Mouse (Mus musculus): ENCODE data around the gene Ptpa. TPM values are rescaled to one million over a fixed set of nuclear protein-coding genes. Genes with fewer than 3 reads are reported as not detected.
A peak's percentile ranks its signal among the peaks of the same experiment; 100 is the strongest.
"Not testable (repeated sequence)": the region's sequence is repeated elsewhere in the genome, so short reads cannot be mapped to it uniquely, and the experiment has no call there.

Gene Ptpa
- polyA plus RNA-seq, 1 experiment from 2014 or later: 126 TPM

DNA sequence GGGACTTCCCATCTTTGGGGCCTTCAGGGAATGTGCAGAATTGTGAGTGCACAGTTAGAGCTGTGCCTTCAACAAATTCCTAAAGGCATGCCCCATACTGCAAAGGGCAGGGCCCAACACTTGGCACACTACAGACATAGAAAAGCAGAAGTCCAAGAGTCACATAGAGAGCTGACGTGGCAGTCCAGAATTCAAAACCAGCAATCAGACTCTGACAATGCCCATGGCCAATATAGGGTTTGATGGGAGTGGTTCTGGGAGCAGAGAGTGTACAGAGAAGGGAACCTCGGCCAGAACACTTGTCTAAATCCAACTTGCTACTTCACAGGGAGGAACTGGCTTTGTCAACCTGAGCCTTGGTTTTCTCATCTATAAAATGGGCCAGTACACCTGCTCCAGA, 8.6 kb upstream of the Ptpa start:
- Histone ChIP-seq H3K9ac (no peak overlapping the region), H3K36me3 (peaks cover 91% of the 10 kb centered on the region), H3K27me3 (no peaks in the 10 kb centered on the region), H3K27ac (replicated peaks) (no peak overlapping the region), H3K4me2 (no peak overlapping the region), H3K4me1 (replicated peaks) (no peaks in the 10 kb centered on the region; the same call in 1 of the 2 replicates), H3K9me3 (no peaks in the 10 kb centered on the region), H3K4me3 (no peak overlapping the region)
- 89% methylated on average over 2 of the region's 2 CpGs for WGBS
- no peak for ATAC-seq (ENCODE audit: low read depth)

DNA sequence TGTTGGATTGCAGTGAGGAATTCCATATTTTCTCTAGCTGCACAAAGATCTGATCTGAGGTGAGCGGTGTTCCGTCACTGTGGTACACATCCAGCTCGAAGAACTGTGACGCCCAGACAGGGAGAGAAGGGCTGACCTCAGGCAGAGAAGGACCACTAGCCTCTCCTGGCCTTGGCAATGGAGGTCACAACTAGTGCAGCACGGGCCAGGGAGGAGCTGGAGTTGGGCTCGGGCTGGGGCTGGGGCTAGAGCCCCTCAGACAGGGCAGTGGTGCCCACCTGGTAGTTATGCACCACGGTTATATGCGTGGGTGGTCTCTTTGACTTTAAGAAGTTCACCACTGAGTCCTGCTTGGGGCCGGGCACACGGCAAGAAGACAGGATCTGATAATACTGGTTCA, 8.1 kb upstream of the Ptpa start:
- Histone ChIP-seq H3K4me1 (replicated peaks) (peaks cover 4% of the 10 kb centered on the region; the same call in 1 of the 2 replicates), H3K27ac (replicated peaks) (no peak overlapping the region), H3K4me3 (no peak overlapping the region), H3K9me3 (no peaks in the 10 kb centered on the region), H3K9ac (no peak overlapping the region), H3K4me2 (no peak overlapping the region), H3K27me3 (no peaks in the 10 kb centered on the region), H3K36me3 (peaks cover 89% of the 10 kb centered on the region)
- ATAC-seq (ENCODE audit: low read depth): no peak
- WGBS: 93% methylated on average over 10 of the region's 10 CpGs

DNA sequence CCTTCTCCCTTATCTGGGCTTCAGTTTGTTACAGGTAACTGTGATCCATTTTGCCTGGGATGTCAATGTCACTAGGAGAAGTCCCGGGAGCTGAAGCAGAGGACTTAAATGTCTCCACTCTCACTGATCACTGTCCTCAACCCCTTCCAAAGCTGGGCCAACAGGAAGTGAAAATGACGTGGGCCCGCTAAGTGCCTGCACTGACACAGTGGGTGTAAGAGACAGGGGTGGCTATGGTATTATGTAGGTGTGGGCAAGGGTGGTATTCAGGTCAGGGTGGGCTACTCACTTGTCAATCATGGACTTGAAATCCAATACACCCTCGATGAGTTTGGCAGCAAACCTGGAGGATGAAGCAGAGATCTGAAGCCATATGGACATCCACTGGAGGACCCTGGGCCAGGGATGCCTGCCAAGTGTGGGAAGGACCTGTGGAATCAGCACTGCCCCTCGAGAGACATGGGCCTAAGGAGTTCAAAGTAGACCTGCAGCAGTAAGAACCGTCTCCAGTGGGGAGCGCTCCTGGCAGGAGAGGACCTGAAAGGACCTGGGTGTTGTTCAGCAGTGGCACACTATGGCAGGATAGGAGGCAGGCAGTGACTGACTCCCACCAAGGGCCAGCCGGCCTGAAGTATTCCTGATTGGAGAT, 7.3 kb upstream of the Ptpa start:
- H3K4me2 ChIP-seq: no peak overlapping the region
- no peaks in the 10 kb centered on the region for H3K9me3 ChIP-seq
- H3K9ac ChIP-seq: no peak overlapping the region
- H3K36me3 ChIP-seq: peaks cover 81% of the 10 kb centered on the region
- WGBS: 92% methylated on average over 8 of the region's 8 CpGs
- H3K4me1 ChIP-seq (replicated peaks): peaks cover 12% of the 10 kb centered on the region
- no peaks in the 10 kb centered on the region for H3K27me3 ChIP-seq
- no peak overlapping the region for H3K27ac ChIP-seq (replicated peaks)
- no peak for ATAC-seq (ENCODE audit: low read depth)
- H3K4me3 ChIP-seq: no peak overlapping the region

GRCm38 (mm10) chr2:30409454-30410176, 6.2 kb upstream of the Ptpa start:
- Histone ChIP-seq H3K4me1 (replicated peaks) (peaks cover 23% of the 10 kb centered on the region), H3K9me3 (no peaks in the 10 kb centered on the region), H3K27ac (replicated peaks) (no peak overlapping the region), H3K9ac (no peak overlapping the region), H3K4me3 (no peak overlapping the region), H3K4me2 (no peak overlapping the region), H3K36me3 (peaks cover 72% of the 10 kb centered on the region), H3K27me3 (no peaks in the 10 kb centered on the region)
- ATAC-seq (ENCODE audit: low read depth): no peak
- WGBS: 93% methylated on average over 4 of the region's 5 CpGs

DNA sequence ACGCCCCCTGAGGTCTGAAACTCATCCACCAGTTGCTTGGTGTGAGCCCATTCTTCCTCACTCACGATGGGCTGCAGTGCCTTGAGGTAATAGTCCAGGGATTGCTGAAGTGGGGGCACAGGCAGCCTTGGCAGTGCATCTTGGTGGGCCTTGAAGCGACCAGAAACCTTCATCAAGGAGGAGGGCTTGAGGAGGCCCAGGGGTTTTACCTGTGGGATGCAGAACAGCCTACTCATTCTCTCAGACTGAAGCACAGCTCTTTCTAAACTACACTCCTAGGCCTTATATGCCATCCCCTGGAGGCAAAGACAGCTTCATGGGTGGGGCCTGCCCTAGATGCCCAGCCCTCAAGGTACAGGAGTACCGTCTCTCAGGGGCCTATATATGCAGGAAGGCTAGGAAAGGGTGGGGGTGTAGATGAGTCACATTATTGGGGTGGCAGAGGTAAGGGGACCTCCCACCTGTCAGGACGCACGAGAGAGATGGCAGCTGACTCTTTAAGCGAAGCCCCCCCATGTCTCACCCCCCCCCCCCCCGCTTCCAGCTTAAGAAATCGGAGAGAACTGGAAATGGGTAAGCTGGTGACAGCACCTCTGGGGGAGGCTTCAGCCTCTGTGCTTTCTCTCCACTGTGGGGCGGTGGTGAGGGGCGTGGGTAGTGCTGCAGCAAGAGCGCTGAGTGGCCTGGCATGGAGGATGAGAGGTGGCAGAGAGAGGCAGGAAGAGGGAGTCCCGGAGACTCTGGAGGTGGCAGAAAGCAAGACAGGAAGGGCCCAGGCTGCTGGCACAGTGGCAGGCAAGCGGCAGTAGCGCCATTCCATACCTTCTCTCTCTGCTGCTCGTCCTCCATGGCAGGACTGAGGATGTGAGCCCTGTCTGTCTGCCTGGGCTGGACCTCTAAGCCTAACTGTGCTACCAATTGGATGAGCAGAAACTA, 2.5 kb upstream of the Ptpa start:
- WGBS: 79% methylated on average over 16 of the region's 16 CpGs
- H3K4me1 ChIP-seq (replicated peaks): peaks cover 46% of the 10 kb centered on the region
- H3K9me3 ChIP-seq: no peaks in the 10 kb centered on the region
- H3K36me3 ChIP-seq: peaks cover 35% of the 10 kb centered on the region
- no peak for ATAC-seq (ENCODE audit: low read depth)
- H3K9ac ChIP-seq: peak overlapping the region; percentile 90
- peak overlapping the region; percentile 75 for H3K4me2 ChIP-seq
- no peaks in the 10 kb centered on the region for H3K27me3 ChIP-seq
- no peak overlapping the region for H3K27ac ChIP-seq (replicated peaks)
- H3K4me3 ChIP-seq: peak overlapping the region; percentile 81; the same call in 1 of the 2 replicates

- Histone ChIP-seq H3K27me3 (no peaks in the 10 kb centered on the region), H3K9ac (peak overlapping the region; percentile 90), H3K9me3 (no peaks in the 10 kb centered on the region), H3K4me2 (peak overlapping the region; percentile 75), H3K4me3 (peak overlapping the region; percentile 81), H3K4me1 (replicated peaks) (peaks cover 54% of the 10 kb centered on the region), H3K36me3 (peaks cover 27% of the 10 kb centered on the region), H3K27ac (replicated peaks) (no peak overlapping the region)
- ATAC-seq (ENCODE audit: low read depth): no peak
- WGBS: 85% methylated on average over 4 of the region's 4 CpGs
These were observed 1.7 kb upstream of the Ptpa start for GRCm38 (mm10) chr2:30414101-30414500.

DNA sequence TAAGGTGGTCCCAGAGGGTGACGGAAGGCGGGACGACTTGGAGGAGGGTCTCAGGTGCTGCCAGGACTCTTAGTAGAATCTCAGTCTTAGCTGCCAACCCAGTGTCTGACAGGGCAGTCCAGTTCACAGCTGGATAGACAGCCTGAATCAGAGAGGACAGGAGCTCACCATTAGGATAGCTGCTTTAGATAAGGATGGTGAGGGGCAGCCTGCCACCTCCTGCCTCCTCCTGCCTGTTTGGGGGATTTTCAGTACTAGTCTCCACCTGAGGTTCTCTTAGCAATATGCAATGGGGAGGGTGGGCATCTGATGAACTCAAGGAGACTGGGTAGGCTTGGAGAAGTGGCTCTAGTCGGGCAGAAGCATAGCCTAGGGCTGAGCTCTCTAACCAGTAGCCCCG, 1.2 kb upstream of the Ptpa start:
- 46% methylated on average over 5 of the region's 5 CpGs for WGBS
- Histone ChIP-seq H3K4me1 (replicated peaks) (peaks cover 58% of the 10 kb centered on the region), H3K9ac (peak overlapping the region; percentile 90), H3K36me3 (peaks cover 22% of the 10 kb centered on the region), H3K9me3 (no peaks in the 10 kb centered on the region), H3K4me3 (peak overlapping the region; percentile 81), H3K27me3 (no peaks in the 10 kb centered on the region), H3K4me2 (peak overlapping the region; percentile 75), H3K27ac (replicated peaks) (no peak overlapping the region)
- no peak for ATAC-seq (ENCODE audit: low read depth)

DNA sequence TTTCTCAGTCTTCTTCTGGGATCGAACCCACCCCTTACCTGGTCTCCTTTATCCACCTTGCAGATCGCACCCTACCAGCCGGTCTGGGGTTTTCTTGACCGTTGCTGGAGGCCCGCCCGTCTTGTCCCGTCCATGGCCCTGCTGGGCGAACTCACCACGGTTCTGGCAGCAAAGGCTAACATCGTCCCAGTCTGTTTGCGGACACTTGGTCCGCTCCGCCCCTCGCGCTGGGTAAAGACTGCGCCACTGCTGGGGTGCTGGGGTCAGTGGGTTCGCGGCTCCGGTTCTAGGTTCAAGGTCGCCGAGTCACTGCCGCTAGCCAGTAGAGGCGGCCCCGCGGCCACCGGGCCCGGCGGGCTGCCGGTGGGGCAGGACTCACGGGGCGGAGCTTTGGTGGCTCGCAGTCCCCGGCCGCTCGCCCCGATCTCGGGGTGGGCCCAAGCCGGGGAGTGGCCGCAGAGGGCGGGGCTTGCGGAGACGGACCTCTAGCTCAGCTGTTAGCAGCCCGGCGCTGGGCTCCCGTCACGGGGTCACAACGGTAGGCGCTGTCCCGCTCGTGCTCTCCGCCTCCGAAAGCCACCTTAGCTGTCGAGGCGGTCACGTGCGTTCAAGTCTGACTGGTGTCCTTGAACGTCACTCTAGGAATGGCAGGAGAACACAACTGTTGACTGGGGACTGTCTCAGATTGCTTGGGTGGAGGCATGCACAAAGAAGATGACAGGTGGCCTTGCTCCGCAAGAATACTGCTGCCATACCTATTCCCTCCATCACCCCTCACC, 493 bp upstream of the Ptpa start, which contains the start of gene Crat:
Gene Crat, minus strand, starts transcription at position 657 of the 779 bp plus-strand sequence.
- H3K4me2 ChIP-seq: peak within 1 kb of the TSS; percentile 75
- ATAC-seq (ENCODE audit: low read depth): peak; percentile 91
- no peaks in the 10 kb centered on the region for H3K9me3 ChIP-seq
- peak within 1 kb of the TSS; percentile 98 for H3K27ac ChIP-seq (replicated peaks)
- peaks cover 58% of the 10 kb centered on the region for H3K4me1 ChIP-seq (replicated peaks)
- H3K36me3 ChIP-seq: peaks cover 15% of the 10 kb centered on the region; the same call in 1 of the 2 replicates
- under 1% methylated on average over 53 of the region's 58 CpGs for WGBS
- H3K9ac ChIP-seq: peak within 1 kb of the TSS; percentile 90
- no peaks in the 10 kb centered on the region for H3K27me3 ChIP-seq
- peak within 1 kb of the TSS; percentile 81 for H3K4me3 ChIP-seq

DNA sequence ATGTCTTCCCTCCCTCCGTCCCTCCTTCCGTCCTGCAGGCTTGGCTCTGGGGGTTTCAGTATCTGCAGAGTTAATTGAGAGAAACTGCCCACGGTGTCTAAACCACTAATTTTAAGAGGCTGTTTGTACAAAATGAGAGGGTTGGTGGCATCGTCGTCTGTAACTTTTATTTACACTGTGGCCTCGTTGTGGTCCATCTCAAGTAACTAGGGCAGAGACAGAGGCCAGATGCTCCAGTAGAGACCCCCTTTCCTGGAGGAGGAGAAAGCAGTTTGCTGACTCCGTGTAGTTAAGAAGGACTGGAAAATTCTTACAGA, 768 bp downstream of the Ptpa start:
- peak overlapping the region; percentile 90 for H3K9ac ChIP-seq
- peak overlapping the region; percentile 81 for H3K4me3 ChIP-seq
- H3K9me3 ChIP-seq: no peaks in the 10 kb centered on the region
- no peak for ATAC-seq (ENCODE audit: low read depth)
- peaks cover 8% of the 10 kb centered on the region; the same call in 1 of the 2 replicates for H3K36me3 ChIP-seq
- peak overlapping the region; percentile 98 for H3K27ac ChIP-seq (replicated peaks)
- H3K4me2 ChIP-seq: peak overlapping the region; percentile 75
- H3K4me1 ChIP-seq (replicated peaks): peaks cover 68% of the 10 kb centered on the region
- 2% methylated on average over 7 of the region's 7 CpGs for WGBS
- no peaks in the 10 kb centered on the region for H3K27me3 ChIP-seq

DNA sequence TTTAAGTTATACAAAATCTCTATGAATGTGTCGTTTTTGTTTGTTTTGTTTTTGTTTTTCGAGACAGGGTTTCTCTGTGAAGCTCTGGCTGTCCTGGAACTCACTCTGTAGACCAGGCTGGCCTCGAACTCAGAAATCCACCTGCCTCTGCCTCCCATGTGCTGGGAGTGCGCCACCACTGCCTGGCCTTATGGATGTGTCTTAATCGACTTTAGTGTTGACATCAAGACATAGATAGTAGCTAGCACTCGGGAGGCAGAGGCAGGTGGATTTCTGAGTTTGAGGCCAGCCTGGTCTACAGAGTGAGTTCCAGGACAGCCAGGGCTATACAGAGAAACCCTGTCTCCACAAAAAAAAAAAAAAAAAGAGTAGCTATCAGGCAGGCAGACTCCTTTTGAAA, 1.3 kb downstream of the Ptpa start:
- not testable (repeated sequence) for H3K27me3 ChIP-seq; H3K36me3 ChIP-seq; H3K27ac ChIP-seq (replicated peaks); ATAC-seq (ENCODE audit: low read depth); H3K9me3 ChIP-seq
- 0 out of 2 replicates have a peak overlapping the region, but pooled peaks have one; percentile 52 for H3K9ac ChIP-seq
- 80% methylated on average over 6 of the region's 6 CpGs for WGBS
- H3K4me3 ChIP-seq: peak overlapping the region; percentile 81
- peaks cover 68% of the 10 kb centered on the region for H3K4me1 ChIP-seq (replicated peaks)
- H3K4me2 ChIP-seq: peak overlapping the region; percentile 75

GRCm38 (mm10) chr2:30417595-30418165, 1.8 kb downstream of the Ptpa start:
- Histone ChIP-seq H3K27me3 (no peaks in the 10 kb centered on the region), H3K4me3 (0 out of 2 replicates have a peak overlapping the region, but pooled peaks have one; percentile 2), H3K36me3 (no peaks in the 10 kb centered on the region), H3K4me1 (replicated peaks) (peaks cover 65% of the 10 kb centered on the region), H3K9me3 (no peaks in the 10 kb centered on the region), H3K4me2 (peak overlapping the region; percentile 75), H3K9ac (peak overlapping the region; percentile 52), H3K27ac (replicated peaks) (no peak overlapping the region)
- 64% methylated on average over 5 of the region's 5 CpGs for WGBS
- no peak for ATAC-seq (ENCODE audit: low read depth)
